Mouse (Mus musculus): ENCODE results near the gene Cenpm.

GRCm38 (mm10) chr15:82218778-82219666 lies 25.5 kb downstream of the Cenpm start:
- TF ChIP-seq CTCF (IDR thresholded peaks at IDR 0.05; ENCODE audit: control insufficient read depth, insufficient read depth, insufficient read length), result no peak
- no peak for TF ChIP-seq CEBPB (IDR thresholded peaks at IDR 0.05; ENCODE audit: low read depth)
- no peak for TF ChIP-seq USF1 (IDR thresholded peaks at IDR 0.05; ENCODE audit: low read depth)
- TF ChIP-seq FOSL1 (IDR thresholded peaks at IDR 0.05; ENCODE audit: insufficient read depth, low read length, poor library complexity, severe bottlenecking), result no peak
